Mouse (Mus musculus): ENCODE results near the gene Rala. TPM values are rescaled to one million over a fixed set of nuclear protein-coding genes. Genes with fewer than 3 reads are reported as not detected.

The Rala gene
- polyA plus RNA-seq (2015; fragmentation: Nextera tagmentation; extraction: Ambion mirVana) = 177 and 187 TPM in 2 replicates

DNA sequence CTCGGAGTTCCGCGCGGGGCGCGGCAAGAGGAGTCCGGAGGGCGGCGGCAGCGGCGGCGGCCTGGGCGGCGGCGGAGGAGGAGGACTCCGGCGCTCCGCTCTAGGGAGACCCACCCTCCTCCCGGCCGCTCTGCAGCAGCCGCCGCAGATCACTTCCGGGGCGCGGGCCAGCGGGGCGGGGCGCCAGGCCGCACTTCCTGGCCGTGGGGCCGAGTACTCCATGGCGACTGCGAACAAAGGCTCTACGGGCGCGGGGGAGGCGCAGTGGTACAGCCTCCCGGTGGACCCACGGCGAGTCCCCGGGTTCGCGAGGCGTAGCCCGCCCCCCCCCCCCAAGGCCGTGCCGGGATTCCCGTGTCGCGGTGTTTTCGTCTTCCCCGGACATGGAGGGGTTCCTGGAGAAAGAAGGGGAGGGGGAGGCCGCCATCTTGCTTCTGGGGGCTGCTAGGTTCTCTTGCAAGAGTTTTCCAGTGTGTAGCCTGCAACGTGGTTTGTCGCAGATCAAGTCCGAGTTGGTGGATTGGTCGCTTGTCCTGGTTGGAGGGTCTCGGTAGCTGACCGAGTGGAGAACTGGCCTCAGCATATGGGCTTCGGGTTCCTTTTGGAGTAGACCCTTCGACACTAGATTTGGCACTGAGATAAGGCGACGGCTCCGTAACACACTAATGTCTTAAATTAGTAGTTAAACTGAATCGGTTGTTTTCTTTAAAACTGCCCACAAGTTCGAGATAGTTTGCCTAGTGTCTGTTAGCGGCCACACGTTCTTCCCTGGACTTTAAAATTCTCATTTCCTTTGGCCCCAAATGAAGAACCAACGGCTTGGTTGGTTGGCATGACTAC is at the start of gene Rala:
Gene Rala (minus strand): TSS at position 162 of the 840 bp plus-strand sequence.
- WGBS = 10% methylated on average over 58 of the region's 69 CpGs
- Histone ChIP-seq H3K36me3 (ENCODE audit: poor library complexity, severe bottlenecking) (no peaks in the 10 kb centered on the region), H3K27me3 (0 out of 2 replicates have a peak, but pooled peaks cover 2% of the 10 kb centered on the region), H3K9me3 (replicated peaks) (no peaks in the 10 kb centered on the region), H3K27ac (peak within 1 kb of the TSS; percentile 90), H3K9ac (peak within 1 kb of the TSS; percentile 94), H3K4me1 (peaks cover 18% of the 10 kb centered on the region), H3K4me2 (peak within 1 kb of the TSS; percentile 80), H3K4me3 (peak within 1 kb of the TSS; percentile 93)
- ATAC-seq = peak; percentile 100

DNA sequence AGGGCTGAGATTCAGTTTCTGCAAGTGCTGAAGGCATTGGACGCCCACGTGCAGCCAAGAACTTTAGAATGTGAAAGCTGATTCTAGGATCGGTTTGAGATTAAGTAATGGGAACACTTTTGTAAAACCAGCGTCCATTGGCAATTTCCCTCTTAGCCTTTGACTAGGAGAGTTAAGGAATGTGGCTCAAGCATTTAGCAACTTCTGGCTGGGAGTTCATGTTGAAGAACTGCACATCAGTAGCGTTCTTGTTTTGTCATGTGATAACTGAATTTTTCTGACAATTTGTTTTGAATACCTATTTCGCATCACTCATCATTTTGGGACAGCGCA is 49.4 kb upstream of the Rala start:
- Histone ChIP-seq H3K27ac (no peak overlapping the region), H3K4me1 (peaks cover 11% of the 10 kb centered on the region)
- 34% methylated on average over 7 of the region's 7 CpGs for WGBS

DNA sequence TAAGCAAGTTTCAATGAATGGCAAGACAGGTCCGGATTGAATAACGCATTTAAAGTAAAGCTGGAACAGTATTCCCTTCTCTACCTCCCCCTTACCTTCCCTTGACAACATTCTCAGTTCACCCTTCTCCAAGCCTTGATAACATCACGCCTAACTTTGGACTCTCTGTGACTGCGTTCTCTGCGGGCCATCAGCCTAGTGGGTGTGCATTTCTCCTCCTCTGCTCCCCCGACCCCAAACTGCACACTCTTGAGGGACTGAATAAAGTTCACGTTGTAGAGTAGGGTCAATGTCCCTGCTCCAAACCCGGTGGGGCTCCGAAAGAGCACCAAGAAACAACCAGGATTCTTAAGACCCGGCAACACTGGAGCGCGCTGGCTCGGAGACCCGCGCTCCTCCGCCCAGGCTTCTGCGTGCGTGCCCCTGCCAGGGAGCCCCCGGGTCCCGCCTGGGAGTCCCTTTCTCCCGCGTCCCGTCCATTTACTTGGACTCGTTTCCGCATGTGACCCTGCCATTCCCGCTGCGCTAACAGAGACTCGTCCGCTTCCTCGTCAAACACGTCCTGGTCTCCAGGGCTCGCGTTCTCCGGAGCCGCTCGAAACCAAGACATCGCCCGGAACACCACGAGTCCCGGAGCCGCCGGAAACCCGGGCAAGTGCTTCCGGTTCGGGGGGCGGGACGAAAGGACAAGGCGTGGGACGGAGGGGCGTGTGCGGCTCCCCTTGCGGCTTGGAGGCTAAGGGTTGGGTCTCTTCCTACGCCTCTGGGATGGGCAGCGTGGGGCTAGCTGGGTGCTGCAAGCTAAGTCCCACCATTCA is 48.9 kb upstream of the Rala start, which contains the start of gene Yae1d1:
Gene Yae1d1 (minus strand): TSS at position 653 of the 818 bp plus-strand sequence.
- peaks cover 11% of the 10 kb centered on the region for H3K4me1 ChIP-seq
- WGBS = under 1% methylated on average over 54 of the region's 54 CpGs
- no peaks in the 10 kb centered on the region for H3K9me3 ChIP-seq (replicated peaks)
- no peaks in the 10 kb centered on the region for H3K27me3 ChIP-seq
- H3K4me3 ChIP-seq = peak within 1 kb of the TSS; percentile 85
- 0 out of 2 replicates have a peak, but pooled peaks cover 2% of the 10 kb centered on the region for H3K36me3 ChIP-seq (ENCODE audit: poor library complexity, severe bottlenecking)
- ATAC-seq = peak; percentile 99
- H3K4me2 ChIP-seq = peak within 1 kb of the TSS; percentile 82
- H3K9ac ChIP-seq = peak within 1 kb of the TSS; percentile 85
- H3K27ac ChIP-seq = peak within 1 kb of the TSS; percentile 75

More for the DNA sequence above, 49.4 kb upstream of the Rala start:
- 0 out of 2 replicates have a peak, but pooled peaks cover 2% of the 10 kb centered on the region for H3K36me3 ChIP-seq (ENCODE audit: poor library complexity, severe bottlenecking)
- H3K27me3 ChIP-seq = no peaks in the 10 kb centered on the region
- H3K9me3 ChIP-seq (replicated peaks) = no peaks in the 10 kb centered on the region
- no peak for ATAC-seq
- H3K4me2 ChIP-seq = peak overlapping the region; percentile 82
- peak overlapping the region; percentile 85 for H3K4me3 ChIP-seq
- H3K9ac ChIP-seq = peak overlapping the region; percentile 85

DNA sequence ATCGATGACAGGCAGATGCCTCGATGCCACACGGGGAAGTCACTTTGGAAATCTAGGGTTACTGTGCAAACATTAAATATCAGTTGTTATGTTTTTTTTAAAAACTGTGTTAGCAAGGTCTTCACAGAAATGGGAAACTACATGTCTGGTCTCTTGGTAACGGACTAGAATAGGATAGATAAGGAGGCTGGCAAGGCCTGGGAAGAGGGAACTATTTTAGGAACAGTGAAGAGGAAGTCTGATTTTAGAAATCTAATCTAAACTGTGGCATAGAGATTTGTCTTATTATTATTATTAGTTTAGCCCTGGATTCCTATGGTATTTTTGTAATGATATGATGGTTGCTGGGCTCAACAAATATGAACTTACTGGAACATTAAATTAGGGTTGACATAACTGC is 48.0 kb upstream of the Rala start:
- peak overlapping the region; percentile 82 for H3K4me2 ChIP-seq
- peak overlapping the region; percentile 85 for H3K4me3 ChIP-seq
- H3K27ac ChIP-seq = no peak overlapping the region
- peaks cover 11% of the 10 kb centered on the region for H3K4me1 ChIP-seq
- H3K9me3 ChIP-seq (replicated peaks) = no peaks in the 10 kb centered on the region
- no peak overlapping the region for H3K9ac ChIP-seq
- no peaks in the 10 kb centered on the region for H3K27me3 ChIP-seq
- ATAC-seq = no peak
- peaks cover 10% of the 10 kb centered on the region for H3K36me3 ChIP-seq (ENCODE audit: poor library complexity, severe bottlenecking)
- WGBS = 88% methylated on average over 4 of the region's 4 CpGs

DNA sequence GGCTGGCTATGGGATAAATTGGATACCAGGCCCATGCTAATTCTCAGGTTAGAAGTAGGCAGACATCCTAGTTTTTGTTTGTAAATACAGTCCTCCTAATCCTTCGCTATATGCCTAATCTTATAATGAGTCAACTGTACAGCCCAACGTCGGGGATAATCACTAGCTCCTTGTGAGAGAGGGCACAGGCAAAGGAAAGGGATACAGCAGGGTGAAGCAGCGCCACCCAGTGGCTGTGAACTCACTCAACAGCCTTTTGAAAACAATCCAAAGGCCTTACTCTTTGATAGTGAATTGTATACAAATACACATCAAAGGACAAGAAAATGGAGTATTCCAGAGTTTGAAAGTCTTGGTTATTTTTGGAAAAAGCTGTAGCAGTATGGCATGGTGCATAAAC is 39.2 kb upstream of the Rala start:
- Histone ChIP-seq H3K9me3 (replicated peaks) (0 out of 2 replicates have a peak, but pooled peaks cover 3% of the 10 kb centered on the region), H3K27ac (no peak overlapping the region), H3K4me2 (no peak overlapping the region), H3K4me3 (no peak overlapping the region), H3K4me1 (no peaks in the 10 kb centered on the region), H3K36me3 (ENCODE audit: poor library complexity, severe bottlenecking) (peaks cover 41% of the 10 kb centered on the region), H3K9ac (no peak overlapping the region), H3K27me3 (no peaks in the 10 kb centered on the region)
- WGBS = 52% methylated on average over 4 of the region's 4 CpGs
- 0 out of 2 replicates have a peak, but pooled peaks have one; percentile 21 for ATAC-seq

DNA sequence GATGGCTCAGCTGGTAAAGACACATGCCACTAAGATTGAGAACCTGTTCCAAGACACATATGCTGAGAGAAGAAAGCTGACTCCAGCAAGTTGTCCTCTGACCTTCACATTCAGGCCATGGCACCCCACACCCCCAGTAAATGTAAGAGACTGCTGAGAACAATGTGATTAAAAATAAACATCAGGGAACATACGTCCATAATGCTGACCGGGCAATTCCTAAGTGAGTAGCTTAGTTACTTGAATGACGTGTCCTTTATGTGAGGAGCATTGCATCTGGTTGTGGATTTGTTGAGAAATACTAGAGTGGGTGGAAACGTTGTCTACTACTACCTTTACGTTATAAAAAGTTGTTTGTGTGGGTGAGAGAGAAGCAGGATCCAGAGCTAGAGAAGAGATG is 38.6 kb upstream of the Rala start:
- Histone ChIP-seq H3K36me3 (ENCODE audit: poor library complexity, severe bottlenecking) (peaks cover 39% of the 10 kb centered on the region), H3K9ac (no peak overlapping the region), H3K4me3 (no peak overlapping the region), H3K4me1 (no peaks in the 10 kb centered on the region), H3K27ac (no peak overlapping the region), H3K4me2 (no peak overlapping the region), H3K27me3 (no peaks in the 10 kb centered on the region), H3K9me3 (replicated peaks) (0 out of 2 replicates have a peak, but pooled peaks cover 3% of the 10 kb centered on the region)
- no peak for ATAC-seq
- 91% methylated on average over 5 of the region's 5 CpGs for WGBS

DNA sequence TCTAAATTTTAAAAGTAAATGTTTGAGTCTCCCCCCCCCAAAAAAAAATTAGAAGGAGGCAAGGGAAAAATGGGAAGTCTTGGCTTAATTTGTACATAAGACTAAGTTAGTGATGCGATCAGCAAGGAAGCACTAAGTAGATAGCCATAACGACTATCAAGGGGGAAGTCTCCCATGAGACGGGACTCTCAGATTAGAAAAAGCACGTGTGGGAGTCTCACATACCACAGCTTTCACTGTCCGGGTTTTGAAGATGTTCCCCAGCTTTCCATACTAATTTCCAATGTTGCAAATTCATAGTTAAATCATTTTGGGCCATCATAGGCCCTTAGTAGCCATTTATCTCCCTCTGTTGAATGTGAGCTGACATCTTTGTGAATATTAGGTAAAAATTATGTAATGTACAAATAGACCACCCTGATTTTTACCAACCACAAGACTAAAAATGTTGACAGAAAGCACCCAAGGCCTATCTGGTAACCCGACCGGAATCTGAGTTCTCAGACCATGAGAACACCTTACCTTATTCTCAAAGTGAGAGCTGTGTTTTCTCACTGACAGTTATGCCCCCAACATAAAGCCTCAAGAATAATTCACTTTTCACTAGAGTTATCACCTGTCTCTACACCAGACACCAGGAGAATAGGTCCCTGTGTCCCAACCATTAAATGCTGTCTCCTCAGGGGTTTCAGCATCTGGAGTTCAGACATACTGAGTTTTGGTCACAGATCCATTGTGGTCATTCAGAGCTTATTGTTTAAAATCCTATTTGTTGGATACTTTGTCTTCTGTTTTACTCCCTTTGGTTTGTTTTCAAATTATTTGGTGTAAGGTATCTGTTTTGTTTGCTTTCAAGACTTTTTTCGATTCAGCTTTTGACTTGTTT is 33.1 kb upstream of the Rala start:
- 82% methylated on average over 8 of the region's 8 CpGs for WGBS

DNA sequence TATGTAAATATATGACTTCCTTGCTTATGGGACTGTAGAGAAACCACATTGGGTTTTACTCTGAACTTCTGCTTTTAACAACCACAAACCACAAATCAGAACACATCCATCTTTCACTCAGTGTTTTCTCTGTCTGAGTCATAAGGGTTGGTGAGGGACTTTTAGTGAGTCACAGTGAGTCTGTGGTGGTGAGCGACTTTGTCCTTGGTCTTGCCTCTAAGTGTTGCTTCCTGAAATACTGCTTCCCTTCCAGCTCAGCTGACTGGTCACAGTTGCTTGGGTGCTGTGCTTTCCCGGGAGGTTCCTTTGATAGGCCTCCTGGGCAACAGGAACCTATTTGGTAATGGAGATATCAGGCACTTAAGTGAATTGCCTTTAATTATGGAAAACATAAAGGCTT is 31.9 kb upstream of the Rala start:
- ATAC-seq = no peak
- no peak overlapping the region for H3K4me3 ChIP-seq
- H3K27ac ChIP-seq = no peak overlapping the region

More for the DNA sequence above, 33.1 kb upstream of the Rala start:
- no peak for ATAC-seq
- H3K4me2 ChIP-seq = no peak overlapping the region
- H3K9ac ChIP-seq = no peak overlapping the region
- H3K36me3 ChIP-seq (ENCODE audit: poor library complexity, severe bottlenecking) = no peaks in the 10 kb centered on the region
- no peak overlapping the region for H3K27ac ChIP-seq
- 0 out of 2 replicates have a peak, but pooled peaks cover 3% of the 10 kb centered on the region for H3K9me3 ChIP-seq (replicated peaks)
- H3K27me3 ChIP-seq = no peaks in the 10 kb centered on the region
- no peak overlapping the region for H3K4me3 ChIP-seq
- H3K4me1 ChIP-seq = no peaks in the 10 kb centered on the region

DNA sequence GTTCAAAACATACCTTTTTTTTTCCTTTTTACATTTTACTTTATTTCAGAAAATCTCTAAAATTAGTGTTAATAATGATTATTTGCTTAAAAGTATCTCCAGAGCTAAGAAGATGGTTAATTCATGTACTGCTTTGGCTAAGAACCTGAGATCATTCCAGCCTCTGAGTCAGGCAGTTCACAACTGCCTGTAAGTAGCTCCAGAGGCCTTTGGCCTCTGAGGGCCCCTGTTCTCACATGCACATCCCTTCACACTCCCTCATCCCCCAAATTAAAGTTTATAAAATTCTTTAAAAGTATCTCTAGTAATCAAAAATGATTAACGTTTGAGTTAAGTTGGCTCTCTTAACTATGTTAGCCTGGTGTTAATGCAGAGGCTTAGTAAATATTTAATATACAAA is 31.4 kb upstream of the Rala start:
- H3K27ac ChIP-seq = no peak overlapping the region
- no peaks in the 10 kb centered on the region for H3K4me1 ChIP-seq
- WGBS = 84% methylated on average over 1 of the region's 1 CpGs
- H3K27me3 ChIP-seq = no peaks in the 10 kb centered on the region
- 0 out of 2 replicates have a peak, but pooled peaks cover 3% of the 10 kb centered on the region for H3K9me3 ChIP-seq (replicated peaks)
- H3K4me3 ChIP-seq = no peak overlapping the region
- no peak for ATAC-seq
- H3K36me3 ChIP-seq (ENCODE audit: poor library complexity, severe bottlenecking) = no peaks in the 10 kb centered on the region
- H3K9ac ChIP-seq = no peak overlapping the region
- no peak overlapping the region for H3K4me2 ChIP-seq

More for the DNA sequence above, 31.9 kb upstream of the Rala start:
- WGBS = 74% methylated on average over 2 of the region's 2 CpGs
- H3K9me3 ChIP-seq (replicated peaks) = 0 out of 2 replicates have a peak, but pooled peaks cover 3% of the 10 kb centered on the region
- H3K4me1 ChIP-seq = no peaks in the 10 kb centered on the region
- H3K4me2 ChIP-seq = no peak overlapping the region
- no peaks in the 10 kb centered on the region for H3K36me3 ChIP-seq (ENCODE audit: poor library complexity, severe bottlenecking)
- no peak overlapping the region for H3K9ac ChIP-seq
- no peaks in the 10 kb centered on the region for H3K27me3 ChIP-seq

DNA sequence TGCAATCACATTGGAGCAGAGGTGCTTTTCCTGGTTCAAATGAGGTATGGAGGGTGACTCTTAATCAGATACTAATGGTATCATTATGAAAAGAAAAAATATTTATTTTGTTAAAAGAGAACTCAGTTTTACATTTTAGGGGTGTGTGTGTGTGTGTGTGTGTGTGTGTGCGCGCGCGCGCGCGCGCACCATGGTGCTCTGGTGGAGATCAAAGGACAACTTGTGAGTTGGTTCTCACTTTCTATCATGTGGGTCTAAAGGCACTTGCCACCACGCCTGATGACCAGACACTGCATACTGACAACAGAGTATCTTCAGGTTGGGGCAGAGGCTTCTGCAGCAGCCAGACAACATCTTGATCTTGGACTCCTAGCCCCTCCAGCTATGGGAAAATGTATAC is 30.7 kb upstream of the Rala start:
- H3K27ac ChIP-seq = no peak overlapping the region
- H3K4me1 ChIP-seq = no peaks in the 10 kb centered on the region
- H3K4me3 ChIP-seq = no peak overlapping the region
- no peak overlapping the region for H3K4me2 ChIP-seq
- H3K27me3 ChIP-seq = no peaks in the 10 kb centered on the region
- no peak overlapping the region for H3K9ac ChIP-seq
- 0 out of 2 replicates have a peak, but pooled peaks cover 3% of the 10 kb centered on the region for H3K9me3 ChIP-seq (replicated peaks)
- ATAC-seq = no peak
- 94% methylated on average over 9 of the region's 9 CpGs for WGBS
- no peaks in the 10 kb centered on the region for H3K36me3 ChIP-seq (ENCODE audit: poor library complexity, severe bottlenecking)

DNA sequence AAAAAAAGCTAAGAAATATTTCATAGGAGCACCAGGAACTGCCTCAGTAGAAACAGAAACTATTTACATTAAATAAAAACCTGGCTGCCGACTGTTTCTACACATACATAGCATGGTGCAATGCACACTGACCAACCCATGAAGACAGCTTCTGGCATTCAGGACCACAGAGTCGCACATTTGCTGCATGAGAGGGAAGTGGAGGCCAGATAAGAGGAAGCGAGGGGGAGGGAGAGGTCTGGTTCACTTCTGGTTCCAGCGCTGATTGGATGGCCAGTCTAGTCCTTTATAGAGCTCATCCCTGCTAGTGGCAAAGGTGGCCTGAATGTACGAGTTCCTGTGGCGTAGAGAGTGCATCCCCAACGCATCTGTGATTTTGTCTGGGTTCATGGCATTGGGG is 16.6 kb upstream of the Rala start:
- Histone ChIP-seq H3K9ac (no peak overlapping the region), H3K36me3 (ENCODE audit: poor library complexity, severe bottlenecking) (no peaks in the 10 kb centered on the region), H3K4me1 (no peaks in the 10 kb centered on the region), H3K9me3 (replicated peaks) (no peaks in the 10 kb centered on the region), H3K4me2 (no peak overlapping the region), H3K27me3 (no peaks in the 10 kb centered on the region), H3K27ac (no peak overlapping the region), H3K4me3 (no peak overlapping the region)
- WGBS = 82% methylated on average over 7 of the region's 7 CpGs
- ATAC-seq = no peak
